24 mouse cellular contexts compared by ENCODE assay signal in the genomic region with DNA sequence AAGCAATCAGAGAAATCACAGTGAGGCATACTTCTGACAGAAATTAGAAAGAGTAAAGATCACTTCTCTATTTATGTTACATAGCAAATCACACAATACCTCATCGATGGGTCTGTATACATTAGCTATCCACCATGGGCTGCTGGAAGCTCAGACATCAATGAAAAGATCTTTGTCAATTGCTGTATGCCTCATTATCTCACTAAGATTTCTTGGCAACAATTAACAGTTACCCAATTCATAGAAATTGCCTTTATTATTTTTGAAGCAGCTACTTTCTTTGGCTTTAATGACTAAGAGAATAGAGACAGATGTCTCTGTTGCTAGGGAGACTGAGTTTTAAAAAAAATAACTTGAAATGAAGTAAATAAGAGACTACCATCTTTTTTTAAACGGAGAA.
"Had no signal": no experiment of that assay in that cellular context is flagged by ENCODE, and none has a peak within 500 bp of the region (broad histone marks: within the 10 kb centered on the region; RNA-seq: fewer than 3 reads in every experiment).

No protein-coding gene starts in this region.

- H3K4me2 ChIP-seq: kidney, embryonic 15.5 days; limb, embryonic 13.5 days; liver, embryonic 12.5 days; liver, embryonic 15.5 days; lung, embryonic 15.5 days; midbrain, embryonic 13.5 days; neural tube, embryonic 13.5 days had no signal

- H3K27me3 ChIP-seq: kidney, embryonic 15.5 days; limb, embryonic 13.5 days; liver, embryonic 12.5 days; liver, embryonic 15.5 days; lung, embryonic 15.5 days; megakaryocyte, embryonic 14.5 days; midbrain, embryonic 13.5 days; neural tube, embryonic 13.5 days had no signal

- H3K4me3 ChIP-seq: kidney, embryonic 15.5 days; limb, embryonic 10.5 days; limb, embryonic 13.5 days; liver, embryonic 12.5 days; liver, embryonic 15.5 days; lung, embryonic 15.5 days; megakaryocyte, embryonic 14.5 days; midbrain, embryonic 10.5 days; midbrain, embryonic 13.5 days; myocyte; neural tube, embryonic 13.5 days had no signal

- ATAC-seq: liver, embryonic 12.5 days; midbrain, embryonic 13.5 days; midbrain, embryonic 16.5 days had no signal

- H3K9ac ChIP-seq: kidney, embryonic 15.5 days; limb, embryonic 13.5 days; liver, embryonic 12.5 days; liver, embryonic 15.5 days; lung, embryonic 15.5 days; midbrain, embryonic 13.5 days; neural tube, embryonic 13.5 days had no signal

- H3K9me3 ChIP-seq: kidney, embryonic 15.5 days; limb, embryonic 10.5 days; limb, embryonic 13.5 days; liver, embryonic 12.5 days; liver, embryonic 15.5 days; lung, embryonic 15.5 days; megakaryocyte, embryonic 14.5 days; midbrain, embryonic 10.5 days; midbrain, embryonic 13.5 days; neural tube, embryonic 13.5 days had no signal

- H3K36me3 ChIP-seq: kidney, embryonic 15.5 days; limb, embryonic 10.5 days; limb, embryonic 13.5 days; liver, embryonic 12.5 days; liver, embryonic 15.5 days; lung, embryonic 15.5 days; midbrain, embryonic 10.5 days; midbrain, embryonic 13.5 days; neural tube, embryonic 13.5 days had no signal

- H3K27ac ChIP-seq: kidney, embryonic 15.5 days; limb, embryonic 10.5 days; limb, embryonic 13.5 days; liver, embryonic 12.5 days; liver, embryonic 15.5 days; lung, embryonic 15.5 days; midbrain, embryonic 10.5 days; midbrain, embryonic 13.5 days; neural tube, embryonic 13.5 days; stomach, postnatal 0 days had no signal

- H3K4me1 ChIP-seq: kidney, embryonic 15.5 days; limb, embryonic 10.5 days; liver, embryonic 12.5 days; liver, embryonic 15.5 days; lung, embryonic 15.5 days; megakaryocyte, embryonic 14.5 days; midbrain, embryonic 10.5 days had no signal

- DNase-seq: kidney, adult 8-10 months; kidney, postnatal 10 days; kidney, postnatal 36 days; liver; lung, adult 18-20 months; lung, postnatal 10 days; lung, postnatal 36 days; right cerebral cortex, adult 18-20 months; right cerebral cortex, postnatal 14 days; right cerebral cortex, postnatal 4 days; thymus, postnatal 25 days had no signal
